Mouse (Mus musculus) forebrain, postnatal 0 days (tissue): Measurements from ENCODE around the gene Gm49387. TPM values are rescaled to one million over a fixed set of nuclear protein-coding genes. Genes with fewer than 3 reads are reported as not detected.
A peak's percentile ranks its signal among the peaks of the same experiment; 100 is the strongest.

Experiments used
- ATAC-seq: fragments of 200-750 bp; cut with Nextera tagmentation; 2 replicates; pipeline ENCODE4 v1.8.0; 2017; ENCODE audit warnings: mild to moderate bottlenecking, moderate library complexity
- DNase-seq: peaks from one replicate; pipeline ENCODE4 v3.0.0-alpha.2; 2015
- H3K27ac ChIP-seq: fragments of 300-500 bp; sonication (generic); 2 replicates; pipeline ENCODE4 v1.5.1; 2014; ENCODE audit warnings: low read depth, mild to moderate bottlenecking, antibody characterized with exemption, low read length, moderate library complexity, mixed read lengths
- H3K27me3 ChIP-seq: fragments of 300-500 bp; sonication (generic); 2 replicates; pipeline ENCODE4 v1.6.1; 2014; ENCODE audit warnings: mild to moderate bottlenecking, low read length, mixed read lengths; ENCODE audit not compliant: insufficient read depth
- H3K36me3 ChIP-seq: fragments of 300-500 bp; sonication (generic); 2 replicates; pipeline ENCODE4 v1.6.1; 2014; ENCODE audit warnings: mild to moderate bottlenecking, moderate library complexity; ENCODE audit not compliant: insufficient read depth
- H3K4me1 ChIP-seq: fragments of 300-500 bp; sonication (generic); 2 replicates; pipeline ENCODE4 v1.6.1; 2014; ENCODE audit warnings: antibody characterized with exemption; ENCODE audit not compliant: insufficient read depth
- H3K4me2 ChIP-seq: fragments of 300-500 bp; sonication (generic); 2 replicates; pipeline ENCODE4 v1.6.1; 2014; ENCODE audit warnings: low read depth, mild to moderate bottlenecking, moderate library complexity
- H3K4me3 ChIP-seq: fragments of 300-500 bp; sonication (generic); 2 replicates; pipeline ENCODE4 v1.5.1; 2014; ENCODE audit warnings: low read depth, low read length, mixed read lengths
- H3K9ac ChIP-seq: fragments of 300-500 bp; sonication (generic); 2 replicates; pipeline ENCODE4 v1.6.1; 2014; ENCODE audit warnings: mild to moderate bottlenecking
- H3K9me3 ChIP-seq: fragments of 300-500 bp; sonication (generic); 2 replicates; pipeline ENCODE4 v1.6.1; 2016; ENCODE audit warnings: low read length
- CTCF ChIP-seq: sonication (generic); IDR thresholded peaks from 2 replicates; pipeline ENCODE4 v1.5.1; 2016; ENCODE audit warnings: antibody characterized with exemption, control low read depth, low read depth
- WGBS: fragments of 180-500 bp; shearing (Covaris S2); extraction: QIAGEN DNeasy Blood & Tissue Kit; methylation state at CpG from one replicate; pipeline ENCODE4 v1.1.7; 2014; 5-methylcytosine and 5-hydroxymethylcytosine counted together
- polyA plus RNA-seq: library from polyadenylated mRNA; unstranded; fragments of >200 nt; fragmentation: Nextera tagmentation; extraction: Ambion mirVana; gene quantifications from 2 replicates; pipeline ENCODE4 v1.2.1, GENCODE M21; 2015
- total RNA-seq: library from RNA; depleted of rRNA; stranded (reverse); fragments of >200 nt; gene quantifications from 2 replicates; pipeline ENCODE4 v1.2.3, GENCODE M21; 2014

Gm49387 gene
- total and polyA plus RNA-seq, 2 experiments from 2014 or later, result 1.6 TPM; not detected in 1

DNA sequence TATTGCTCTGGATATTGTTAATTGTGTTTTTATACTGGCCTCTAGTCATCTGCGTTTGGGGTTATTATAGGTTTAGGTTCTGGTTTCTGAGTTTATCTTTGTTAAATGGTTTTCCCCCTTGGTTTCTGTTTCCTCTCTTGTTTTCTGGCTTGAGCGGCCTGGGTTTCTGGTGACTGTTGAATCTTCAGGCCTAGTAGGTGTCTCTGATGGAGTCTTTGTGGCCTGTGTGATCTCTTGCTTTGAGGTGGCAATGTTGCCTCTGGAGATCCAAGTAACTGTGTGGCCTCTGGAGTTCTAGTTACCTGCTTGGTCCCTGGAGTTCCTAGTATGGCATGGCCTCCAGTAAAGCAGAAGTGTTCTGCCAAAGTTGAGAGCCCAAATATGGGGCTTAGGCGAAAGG is 40.0 kb upstream of the Gm49387 start:
- no peaks in the 10 kb centered on the region for H3K4me1 ChIP-seq

DNA sequence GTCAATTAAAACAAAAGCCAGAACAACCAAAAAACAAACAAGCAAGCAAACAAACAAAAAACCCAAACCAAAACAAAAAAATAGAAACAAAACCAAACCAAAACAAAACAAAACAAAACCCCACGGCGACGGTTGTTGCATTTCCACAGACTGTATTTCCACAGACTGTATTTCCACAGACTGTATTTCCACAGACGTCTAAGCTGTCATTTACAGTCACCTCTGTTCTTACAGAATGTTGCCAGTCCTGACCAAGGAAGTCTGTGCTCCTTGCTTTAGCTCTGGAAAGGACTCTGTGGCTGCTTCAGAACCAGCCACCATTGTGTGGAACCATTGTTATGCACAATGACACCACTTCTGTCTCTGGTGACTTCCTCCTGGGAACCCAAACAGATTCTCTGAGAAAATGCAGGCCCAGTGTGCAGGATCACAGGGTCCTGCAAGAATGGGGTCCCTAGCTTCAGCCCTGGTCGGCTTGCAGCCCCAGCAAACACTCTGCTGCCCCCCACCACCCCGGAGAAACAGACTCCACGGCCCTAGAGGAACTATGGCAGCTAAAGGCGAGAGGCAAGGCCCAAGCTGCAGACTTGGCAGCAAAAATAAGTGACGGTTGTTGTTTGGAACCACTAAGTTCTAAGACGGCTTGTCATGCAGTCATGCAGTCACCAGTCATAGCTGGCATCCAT is 31.1 kb upstream of the Gm49387 start:
- no peak overlapping the region for H3K9ac ChIP-seq
- no peak overlapping the region for H3K4me3 ChIP-seq
- H3K4me1 ChIP-seq, result 0 out of 2 replicates have a peak, but pooled peaks cover 9% of the 10 kb centered on the region
- TF ChIP-seq CTCF, result no peak
- H3K36me3 ChIP-seq, result peaks cover 3% of the 10 kb centered on the region
- H3K27ac ChIP-seq, result no peak overlapping the region
- H3K4me2 ChIP-seq, result no peak overlapping the region
- H3K27me3 ChIP-seq, result no peaks in the 10 kb centered on the region
- ATAC-seq (no peak), DNase-seq (no peak)
- H3K9me3 ChIP-seq, result no peaks in the 10 kb centered on the region
- 49% methylated on average over 10 of the region's 10 CpGs for WGBS

More for the DNA sequence above, 40.0 kb upstream of the Gm49387 start:
- no peaks in the 10 kb centered on the region for H3K9me3 ChIP-seq
- no peak overlapping the region for H3K4me2 ChIP-seq
- over 99% methylated on average over 3 of the region's 3 CpGs for WGBS
- no peak for TF ChIP-seq CTCF
- no peak overlapping the region for H3K27ac ChIP-seq
- no peak for ATAC-seq
- no peak for DNase-seq
- no peaks in the 10 kb centered on the region for H3K27me3 ChIP-seq
- no peak overlapping the region for H3K9ac ChIP-seq
- H3K4me3 ChIP-seq, result no peak overlapping the region
- no peaks in the 10 kb centered on the region for H3K36me3 ChIP-seq

DNA sequence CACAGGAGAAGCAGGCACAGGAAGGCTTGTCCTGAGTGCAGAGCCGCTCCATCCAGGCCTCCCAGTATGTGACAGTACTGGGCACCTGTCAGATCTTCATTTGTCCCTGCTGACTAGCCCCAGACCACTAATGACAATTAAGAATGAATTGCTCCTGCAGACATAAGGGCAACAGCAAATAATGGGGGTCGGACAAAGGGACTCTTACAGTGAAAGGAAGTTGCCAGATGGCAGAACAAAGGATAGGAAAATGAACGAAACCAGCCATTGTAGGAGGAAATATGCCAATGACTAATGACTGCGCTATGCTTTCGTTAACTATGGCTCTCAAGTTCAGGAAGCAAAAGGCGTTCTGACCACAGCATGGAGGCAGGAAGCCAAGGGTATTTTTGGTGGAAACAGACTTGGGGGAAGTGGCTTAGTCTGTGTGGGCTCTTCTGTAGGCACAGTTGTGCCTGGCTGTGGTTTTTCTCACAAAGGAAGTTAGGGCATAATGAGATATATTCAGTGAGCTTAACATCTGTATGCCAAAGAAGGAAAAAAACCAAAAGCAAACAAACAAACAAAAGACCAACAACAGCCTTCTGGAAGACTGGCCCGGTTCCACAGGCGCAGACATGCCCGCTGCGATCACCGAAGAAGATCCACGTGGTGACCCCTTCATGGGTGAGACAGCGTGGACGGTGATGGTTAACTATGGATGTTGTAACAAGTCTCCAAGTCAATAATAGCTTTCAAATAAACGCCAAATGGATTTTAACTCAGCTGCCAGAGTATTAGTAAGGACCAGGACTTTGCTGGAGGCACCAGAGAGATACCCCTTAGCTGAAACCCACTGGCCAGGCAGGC is 29.2 kb upstream of the Gm49387 start:
- Histone ChIP-seq H3K4me3 (no peak overlapping the region), H3K36me3 (peaks cover 6% of the 10 kb centered on the region), H3K4me2 (no peak overlapping the region), H3K9me3 (no peaks in the 10 kb centered on the region), H3K27me3 (no peaks in the 10 kb centered on the region), H3K9ac (no peak overlapping the region), H3K4me1 (0 out of 2 replicates have a peak, but pooled peaks cover 9% of the 10 kb centered on the region), H3K27ac (peak overlapping the region; percentile 64)
- TF ChIP-seq CTCF, result no peak
- WGBS, result 48% methylated on average over 15 of the region's 15 CpGs
- DNase-seq (peak; percentile 61), ATAC-seq (peak; percentile 63)

DNA sequence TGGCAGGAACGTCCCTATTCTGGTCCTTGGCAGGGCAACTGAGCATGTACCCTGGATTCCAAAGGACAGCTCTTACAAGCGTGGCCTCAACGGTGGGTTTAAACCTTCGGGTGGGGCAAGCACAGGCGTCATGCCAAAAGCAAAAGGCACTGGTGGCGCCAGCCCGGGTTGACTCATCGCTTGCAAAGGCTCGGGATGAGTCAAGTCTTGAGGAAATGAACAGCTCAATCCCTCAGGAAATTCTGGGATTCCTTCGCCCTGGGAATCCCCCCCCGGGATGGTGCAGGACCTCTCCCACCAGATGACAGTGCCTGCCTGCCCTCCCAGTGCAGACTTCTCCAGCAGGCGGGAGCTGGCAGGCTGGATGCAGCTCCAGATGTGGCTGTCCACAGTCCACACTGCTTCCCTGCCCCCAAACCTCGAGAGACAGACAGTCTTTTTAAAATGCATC is 28.5 kb upstream of the Gm49387 start:
- WGBS, result 48% methylated on average over 13 of the region's 13 CpGs
- H3K27me3 ChIP-seq, result no peaks in the 10 kb centered on the region
- 0 out of 2 replicates have a peak, but pooled peaks cover 9% of the 10 kb centered on the region for H3K4me1 ChIP-seq
- DNase-seq, result no peak
- H3K9me3 ChIP-seq, result no peaks in the 10 kb centered on the region
- H3K4me2 ChIP-seq, result no peak overlapping the region
- no peak for TF ChIP-seq CTCF
- ATAC-seq, result peak; percentile 42
- no peak overlapping the region for H3K9ac ChIP-seq
- H3K4me3 ChIP-seq, result no peak overlapping the region
- peaks cover 6% of the 10 kb centered on the region for H3K36me3 ChIP-seq
- peak overlapping the region; percentile 64 for H3K27ac ChIP-seq

DNA sequence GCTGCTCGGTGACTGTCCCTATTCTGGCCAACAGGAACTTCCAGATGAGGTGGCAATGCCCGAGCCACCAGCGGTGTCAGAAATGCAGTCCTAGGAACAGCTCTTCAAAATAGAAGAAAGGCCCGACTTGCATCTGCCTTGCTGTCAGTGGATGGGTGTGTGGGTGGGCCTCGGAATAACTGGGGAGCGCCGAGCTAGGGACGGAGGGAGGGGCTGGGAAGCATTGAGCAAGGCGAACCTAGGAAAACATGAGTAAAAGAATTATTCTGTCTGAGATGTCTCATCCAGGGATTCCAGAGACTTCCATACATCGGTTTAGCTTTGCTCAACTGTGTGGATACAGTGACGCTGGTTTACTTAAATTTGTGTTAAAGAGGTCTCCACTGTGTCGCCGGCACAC is 27.6 kb upstream of the Gm49387 start:
- Histone ChIP-seq H3K27ac (peak overlapping the region; percentile 15; the same call in 1 of the 2 replicates), H3K4me3 (no peak overlapping the region), H3K9me3 (no peaks in the 10 kb centered on the region), H3K27me3 (no peaks in the 10 kb centered on the region), H3K9ac (no peak overlapping the region), H3K4me2 (no peak overlapping the region), H3K4me1 (0 out of 2 replicates have a peak, but pooled peaks cover 9% of the 10 kb centered on the region), H3K36me3 (peaks cover 6% of the 10 kb centered on the region)
- WGBS, result 77% methylated on average over 13 of the region's 13 CpGs
- no peak for ATAC-seq
- DNase-seq, result no peak
- no peak for TF ChIP-seq CTCF

DNA sequence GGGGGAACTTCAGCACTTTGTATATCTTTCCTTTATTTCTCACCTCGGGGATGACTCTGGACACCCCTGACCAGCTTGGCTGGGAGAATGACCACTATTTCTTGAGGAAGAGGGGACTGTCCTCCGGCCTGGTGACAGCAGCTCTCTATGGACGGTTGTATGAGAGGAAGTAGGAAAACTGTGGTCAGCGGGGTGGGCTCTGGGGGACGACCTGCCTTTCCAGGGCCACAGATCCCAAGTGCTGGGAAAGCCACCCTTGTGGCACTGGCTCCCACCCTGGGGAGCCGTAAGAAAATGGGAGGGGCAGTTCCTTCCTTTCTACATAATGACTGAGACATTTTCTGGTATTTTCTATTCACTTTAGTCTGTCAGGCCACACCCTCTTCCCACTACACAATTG is 27.1 kb upstream of the Gm49387 start:
- DNase-seq (no peak), ATAC-seq (no peak)
- Histone ChIP-seq H3K36me3 (peaks cover 6% of the 10 kb centered on the region), H3K4me3 (no peak overlapping the region), H3K4me1 (0 out of 2 replicates have a peak, but pooled peaks cover 9% of the 10 kb centered on the region), H3K4me2 (no peak overlapping the region), H3K9me3 (no peaks in the 10 kb centered on the region), H3K9ac (no peak overlapping the region), H3K27me3 (no peaks in the 10 kb centered on the region), H3K27ac (no peak overlapping the region; the same call in 1 of the 2 replicates)
- 90% methylated on average over 6 of the region's 6 CpGs for WGBS
- TF ChIP-seq CTCF, result no peak
